Mouse (Mus musculus) stomach, postnatal 0 days (tissue): ENCODE measurements around the gene Tm9sf3.

Experiments
- CTCF ChIP-seq: IDR thresholded peaks from 2 replicates; pipeline ENCODE4 v1.5.1; 2016; ENCODE audit warnings: antibody characterized with exemption, low read depth, mild to moderate bottlenecking, moderate library complexity
- EP300 ChIP-seq: optimal IDR thresholded peaks from 2 replicates; pipeline ENCODE3; 2016; ENCODE audit warnings: antibody characterized with exemption

DNA sequence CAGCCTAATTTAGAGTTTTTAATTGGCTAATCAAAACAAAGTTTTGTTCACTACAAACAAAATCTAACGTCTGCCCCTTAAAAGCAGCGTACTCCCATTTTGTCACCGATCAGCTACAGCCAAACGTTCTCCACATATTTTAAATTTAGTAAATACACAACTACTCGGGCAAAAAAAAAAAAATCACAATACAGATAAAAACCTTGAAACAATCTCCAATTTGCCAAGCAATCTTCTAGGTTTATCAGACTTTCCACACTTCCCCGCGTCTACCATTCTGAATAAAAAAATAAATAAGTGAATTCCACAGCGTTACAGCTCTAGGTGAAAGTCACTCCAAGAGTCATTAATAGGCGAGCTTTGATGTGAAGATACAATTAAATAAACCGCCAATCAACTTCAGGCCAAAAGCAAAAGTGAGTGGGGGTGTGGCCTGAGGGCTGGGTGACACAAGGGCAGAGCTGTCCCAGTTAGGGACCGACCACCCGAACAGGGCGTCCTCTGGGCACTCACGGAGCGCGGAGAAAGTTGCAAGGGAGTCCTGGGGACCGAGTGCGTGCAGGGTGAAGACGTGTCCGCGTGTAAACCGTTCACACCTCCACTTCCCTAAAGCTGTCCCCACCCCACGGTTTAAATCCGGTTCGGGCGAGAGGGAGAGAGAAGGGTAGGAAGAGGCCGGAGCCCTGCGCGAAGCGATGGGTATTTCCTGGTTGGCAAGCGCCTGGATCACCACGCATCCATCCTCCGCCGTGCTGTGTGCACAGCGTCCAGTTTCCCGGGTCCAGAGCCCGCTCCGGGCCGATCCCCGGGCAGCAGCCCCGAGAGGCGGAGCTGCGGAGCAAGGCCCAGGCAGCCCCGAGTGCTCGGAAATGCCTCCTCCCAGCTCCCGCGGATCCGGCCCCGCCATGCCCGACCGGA is 826 bp downstream of the Tm9sf3 start:
- TF ChIP-seq CTCF (peak; percentile 41; the same call in 1 of the 2 replicates), EP300 (no peak)
